Mouse (Mus musculus) gastrocnemius, postnatal 14 days (tissue): Measurements from ENCODE around the gene Aaed1. TPM values are rescaled to one million over a fixed set of nuclear protein-coding genes. Genes with fewer than 3 reads are reported as not detected.

Experiments used
- DNase-seq: peaks from one replicate; pipeline ENCODE4 v3.0.0; 2021; ENCODE audit warnings: mixed read lengths
- intact Hi-C: fragments of 180-260 bp; cut with DNase I; formaldehyde crosslinking; loops from one replicate; pipeline ENCODE4 v1.15.1; 2025; ENCODE audit warnings: low total_unique reads
- long read RNA-seq, 2 experiments: library from polyadenylated mRNA; stranded (forward); transcript quantifications; one replicate each; pipeline ENCODE4 v2.0.0; 2021
- total RNA-seq, 2 experiments: library from RNA; stranded (reverse); gene quantifications; 2 replicates each; pipeline ENCODE4 v1.2.3; 2021

The Aaed1 gene
- total RNA-seq = 10 to 100 TPM; 27.8 to 31.9 TPM
- long read RNA-seq, experiment 1, transcript Aaed1-207 (6 exons, 3,011 nt) = major isoform, 11 of 20 reads
- long read RNA-seq, experiment 1, partial matches to known transcripts = 2 of 20 reads
- long read RNA-seq, experiment 1, other reads (novel, unspliced or antisense) = 3 of 20 reads
- long read RNA-seq, experiment 2, transcript Aaed1-207 (6 exons, 3,011 nt) = major isoform, 11 of 22 reads
- long read RNA-seq, experiment 2, partial matches to known transcripts = 3 of 22 reads
- long read RNA-seq, experiment 2, other reads (novel, unspliced or antisense) = 4 of 22 reads

- DNase-seq = peak; percentile 94
- intact Hi-C loops = loop anchor here (10.0 kb wide), 1 partner anchor 53 kb away; no protein-coding TSS in a partner anchor
These were observed at the start of gene Aaed1 for GRCm38 (mm10) chr13:64312024-64312915. TSS of gene Aaed1 (minus strand) at chr13:64312710.

- no peak for DNase-seq
- intact Hi-C loops = loop anchor here (10.0 kb wide), 2 partner anchors 47 to 73 kb away; partner anchors contain the start of genes Aaed1 and Cdk20
These were observed 49.6 kb upstream of the Aaed1 start for GRCm38 (mm10) chr13:64362139-64362538.

GRCm38 (mm10) chr13:64361020-64361419 lies 48.5 kb upstream of the Aaed1 start:
- no peak for DNase-seq
- intact Hi-C loops = loop anchor here (10.0 kb wide), 2 partner anchors 46 to 74 kb away; partner anchors contain the start of genes Aaed1 and Cdk20

GRCm38 (mm10) chr13:64359702-64360101 lies 47.2 kb upstream of the Aaed1 start:
- no peak for DNase-seq
- intact Hi-C loops = loop anchor here (10.0 kb wide), 2 partner anchors 45 to 75 kb away; partner anchors contain the start of genes Aaed1 and Cdk20

GRCm38 (mm10) chr13:64358476-64358875 lies 46.0 kb upstream of the Aaed1 start:
- no peak for DNase-seq
- intact Hi-C loops = no loop called here

- DNase-seq = no peak
- intact Hi-C loops = no loop called here
These were observed 44.9 kb upstream of the Aaed1 start for GRCm38 (mm10) chr13:64357389-64357788.

- intact Hi-C loops = no loop called here
- no peak for DNase-seq
These were observed 37.0 kb upstream of the Aaed1 start for GRCm38 (mm10) chr13:64349474-64349873.

- DNase-seq = no peak
- intact Hi-C loops = no loop called here
These were observed 31.6 kb upstream of the Aaed1 start for GRCm38 (mm10) chr13:64344082-64344501.

GRCm38 (mm10) chr13:64343598-64343997 lies 31.1 kb upstream of the Aaed1 start:
- intact Hi-C loops = no loop called here
- no peak for DNase-seq

- intact Hi-C loops = no loop called here
- DNase-seq = no peak
These were observed 23.1 kb upstream of the Aaed1 start for GRCm38 (mm10) chr13:64335546-64336132.

- DNase-seq = no peak
- intact Hi-C loops = no loop called here
These were observed 20.6 kb upstream of the Aaed1 start for GRCm38 (mm10) chr13:64333102-64333501.

- DNase-seq = no peak
- intact Hi-C loops = no loop called here
These were observed 19.8 kb upstream of the Aaed1 start for GRCm38 (mm10) chr13:64332321-64332720.

- intact Hi-C loops = no loop called here
- no peak for DNase-seq
These were observed 10.2 kb upstream of the Aaed1 start for GRCm38 (mm10) chr13:64322561-64323281.

- DNase-seq = no peak
- intact Hi-C loops = no loop called here
These were observed 7.8 kb upstream of the Aaed1 start for GRCm38 (mm10) chr13:64320334-64320733.

GRCm38 (mm10) chr13:64319782-64320181 lies 7.3 kb upstream of the Aaed1 start:
- no peak for DNase-seq
- intact Hi-C loops = loop anchor here (10.0 kb wide), 1 partner anchor 45 kb away; no protein-coding TSS in a partner anchor

GRCm38 (mm10) chr13:64318355-64318754 lies 5.8 kb upstream of the Aaed1 start:
- DNase-seq = peak; percentile 56
- intact Hi-C loops = loop anchor here (10.0 kb wide), 1 partner anchor 46 kb away; no protein-coding TSS in a partner anchor

- DNase-seq = no peak
- intact Hi-C loops = loop anchor here (10.0 kb wide), 1 partner anchor 49 kb away; no protein-coding TSS in a partner anchor
These were observed 3.1 kb upstream of the Aaed1 start for GRCm38 (mm10) chr13:64315483-64316050.

- no peak for DNase-seq
- intact Hi-C loops = loop anchor here (10.0 kb wide), 1 partner anchor 51 kb away; no protein-coding TSS in a partner anchor
These were observed 1.5 kb upstream of the Aaed1 start for GRCm38 (mm10) chr13:64314041-64314440.

- intact Hi-C loops = loop anchor here (10.0 kb wide), 1 partner anchor 52 kb away; no protein-coding TSS in a partner anchor
These were observed 393 bp upstream of the Aaed1 start for GRCm38 (mm10) chr13:64312916-64313289.

More at GRCm38 (mm10) chr13:64312916-64313289, 393 bp upstream of the Aaed1 start:
- DNase-seq = no peak
